Mouse (Mus musculus) intestine, embryonic 14.5 days (tissue): ENCODE results near the gene Plpp6. TPM values are rescaled to one million over a fixed set of nuclear protein-coding genes. Genes with fewer than 3 reads are reported as not detected.

Experiments used
- ATAC-seq: fragments of 200-750 bp; cut with Nextera tagmentation; replicated peaks from 2 replicates; pipeline ENCODE4 v1.8.0; 2017; ENCODE audit warnings: low read depth, moderate number of reproducible peaks, moderate TSS enrichment, moderate library complexity; ENCODE audit not compliant: low FRiP score, low TSS enrichment
- DNase-seq: peaks from one replicate; pipeline ENCODE4 v3.0.0-alpha.2; 2018; ENCODE audit warnings: low spot score
- H3K27ac ChIP-seq: fragments of 300-500 bp; sonication (generic); 2 replicates; pipeline ENCODE4 v1.5.1; 2014; ENCODE audit warnings: low read depth, mild to moderate bottlenecking, control low read depth
- H3K27me3 ChIP-seq: fragments of 300-500 bp; sonication (generic); replicated peaks from 2 replicates; pipeline ENCODE4 v1.6.1; 2014; ENCODE audit warnings: low read length, control low read depth; ENCODE audit not compliant: control insufficient read depth, insufficient read depth
- H3K36me3 ChIP-seq: fragments of 300-500 bp; sonication (generic); 2 replicates; pipeline ENCODE4 v1.6.1; 2014; ENCODE audit warnings: low read length, control low read depth; ENCODE audit not compliant: control insufficient read depth, insufficient read depth
- H3K4me1 ChIP-seq: fragments of 300-500 bp; sonication (generic); replicated peaks from 2 replicates; pipeline ENCODE4 v1.6.1; 2014; ENCODE audit warnings: low read length, control low read depth, mixed read lengths; ENCODE audit not compliant: control insufficient read depth, insufficient read depth
- H3K4me2 ChIP-seq: fragments of 300-500 bp; sonication (generic); 2 replicates; pipeline ENCODE4 v1.6.1; 2014; ENCODE audit warnings: low read length
- H3K4me3 ChIP-seq: fragments of 300-500 bp; sonication (generic); 2 replicates; pipeline ENCODE4 v1.5.1; 2014; ENCODE audit warnings: low read depth, low read length, control low read depth, mixed read lengths
- H3K9ac ChIP-seq: fragments of 300-500 bp; sonication (generic); 2 replicates; pipeline ENCODE4 v1.6.1; 2014; ENCODE audit warnings: mild to moderate bottlenecking, low read length
- H3K9me3 ChIP-seq: fragments of 300-500 bp; sonication (generic); 2 replicates; pipeline ENCODE4 v1.6.1; 2016; ENCODE audit warnings: low read length, control low read depth; ENCODE audit not compliant: control insufficient read depth
- WGBS: fragments of 180-500 bp; shearing (Covaris S2); extraction: QIAGEN DNeasy Blood & Tissue Kit; methylation state at CpG from one replicate; pipeline ENCODE4 v1.1.7; 2014; 5-methylcytosine and 5-hydroxymethylcytosine counted together
- polyA plus RNA-seq: library from polyadenylated mRNA; unstranded; fragments of >200 nt; fragmentation: Nextera tagmentation; extraction: Ambion mirVana; gene quantifications from 2 replicates; pipeline ENCODE4 v1.2.1, GENCODE M21; 2014

Plpp6 gene
- polyA plus RNA-seq, 1 experiment from 2014 or later = 13.5 TPM

- H3K36me3 ChIP-seq = peaks cover 68% of the 10 kb centered on the region
- no peak overlapping the region for H3K4me2 ChIP-seq
- ATAC-seq = no peak
- DNase-seq = no peak
- H3K27me3 ChIP-seq = no peaks in the 10 kb centered on the region
- WGBS = 71% methylated on average over 5 of the region's 5 CpGs
- no peak overlapping the region for H3K9ac ChIP-seq
- H3K4me3 ChIP-seq = no peak overlapping the region
- no peaks in the 10 kb centered on the region for H3K4me1 ChIP-seq
- no peak overlapping the region for H3K27ac ChIP-seq
- no peaks in the 10 kb centered on the region for H3K9me3 ChIP-seq
Measured at GRCm38 (mm10) chr19:29014466-29015055, 50.8 kb downstream of the Plpp6 start.

GRCm38 (mm10) chr19:29015410-29016203 lies 51.9 kb downstream of the Plpp6 start:
- no peak for ATAC-seq
- 76% methylated on average over 8 of the region's 8 CpGs for WGBS
- H3K27ac ChIP-seq = no peak overlapping the region

GRCm38 (mm10) chr19:29016204-29016765 lies 52.5 kb downstream of the Plpp6 start:
- H3K27me3 ChIP-seq = no peaks in the 10 kb centered on the region
- H3K27ac ChIP-seq = no peak overlapping the region
- H3K9ac ChIP-seq = no peak overlapping the region
- H3K4me1 ChIP-seq = no peaks in the 10 kb centered on the region
- DNase-seq (no peak), ATAC-seq (no peak)
- WGBS = 76% methylated on average over 5 of the region's 5 CpGs
- no peak overlapping the region for H3K4me3 ChIP-seq
- no peak overlapping the region for H3K4me2 ChIP-seq
- peaks cover 76% of the 10 kb centered on the region for H3K36me3 ChIP-seq
- no peaks in the 10 kb centered on the region for H3K9me3 ChIP-seq

More at GRCm38 (mm10) chr19:29015410-29016203, 51.9 kb downstream of the Plpp6 start:
- no peaks in the 10 kb centered on the region for H3K4me1 ChIP-seq
- no peaks in the 10 kb centered on the region for H3K9me3 ChIP-seq
- H3K27me3 ChIP-seq = no peaks in the 10 kb centered on the region
- peaks cover 74% of the 10 kb centered on the region for H3K36me3 ChIP-seq
- H3K4me3 ChIP-seq = no peak overlapping the region
- H3K9ac ChIP-seq = no peak overlapping the region
- peak; percentile 21 for DNase-seq
- H3K4me2 ChIP-seq = no peak overlapping the region

Other genes starting within 250 kb of the Plpp6 start
- 0.41 and 0.62 TPM in 2 replicates for gene Slc1a1, start 128.9 kb upstream of the Plpp6 start, polyA plus RNA-seq
- 0.23 and 0.56 TPM in 2 replicates for gene 4430402I18Rik, start 3.8 kb downstream of the Plpp6 start, polyA plus RNA-seq
- 42.9 and 46.7 TPM in 2 replicates for gene Cdc37l1, start 26.4 kb downstream of the Plpp6 start, polyA plus RNA-seq
- gene Ak3, start 84.0 kb downstream of the Plpp6 start, polyA plus RNA-seq = 86.5 and 88.3 TPM in 2 replicates
- gene Rcl1, start 137.4 kb downstream of the Plpp6 start, polyA plus RNA-seq = 77.2 and 83.7 TPM in 2 replicates